Mouse (Mus musculus): ENCODE measurements around the gene Catsperd.

Gene Catsperd

GRCm38 (mm10) chr17:56627530-56628277 is at the start of gene Catsperd:
Gene Catsperd, plus strand, starts transcription at chr17:56628143.
- no peak for DNase-seq (ENCODE audit: low spot score in 2 of 2)

GRCm38 (mm10) chr17:56583071-56583470 is 44.9 kb upstream of the Catsperd start:
- DNase-seq (ENCODE audit: low spot score in 2 of 2), result no peak

- DNase-seq (ENCODE audit: low spot score in 2 of 2), result peak in 1 of 2 experiments; percentile 32
These were observed 44.2 kb upstream of the Catsperd start for GRCm38 (mm10) chr17:56583611-56584256.

- peak; percentile 98 to 99 for DNase-seq (ENCODE audit: low spot score in 2 of 2)
These were observed 43.4 kb upstream of the Catsperd start, which contains the start of the genes Safb2 and Safb for GRCm38 (mm10) chr17:56584257-56585130. Gene Safb2, minus strand, starts transcription at chr17:56584585. Gene Safb, plus strand, starts transcription at chr17:56584825.

- peak; percentile 39 to 52 for DNase-seq (ENCODE audit: low spot score in 2 of 2)
These were observed 42.6 kb upstream of the Catsperd start for GRCm38 (mm10) chr17:56585171-56585821.

- no peak for DNase-seq (ENCODE audit: low spot score in 2 of 2)
These were observed 40.2 kb upstream of the Catsperd start for GRCm38 (mm10) chr17:56587773-56588172.

- no peak for DNase-seq (ENCODE audit: low spot score in 2 of 2)
These were observed 39.0 kb upstream of the Catsperd start for GRCm38 (mm10) chr17:56588921-56589320.

- DNase-seq (ENCODE audit: low spot score in 2 of 2), result no peak
These were observed 35.4 kb upstream of the Catsperd start for GRCm38 (mm10) chr17:56592553-56592952.

- DNase-seq (ENCODE audit: low spot score in 2 of 2), result no peak
These were observed 34.2 kb upstream of the Catsperd start for GRCm38 (mm10) chr17:56593527-56594271.

- no peak for DNase-seq (ENCODE audit: low spot score in 2 of 2)
These were observed 24.5 kb upstream of the Catsperd start for GRCm38 (mm10) chr17:56603186-56604069.

GRCm38 (mm10) chr17:56604070-56604380 is 23.9 kb upstream of the Catsperd start:
- no peak for DNase-seq (ENCODE audit: low spot score in 2 of 2)

- DNase-seq (ENCODE audit: low spot score in 2 of 2), result no peak
These were observed 23.5 kb upstream of the Catsperd start for GRCm38 (mm10) chr17:56604422-56604821.

- no peak for DNase-seq (ENCODE audit: low spot score in 2 of 2)
These were observed 22.5 kb upstream of the Catsperd start for GRCm38 (mm10) chr17:56605431-56605830.

GRCm38 (mm10) chr17:56607521-56608062 is 20.4 kb upstream of the Catsperd start:
- DNase-seq (ENCODE audit: low spot score in 2 of 2), result no peak

- DNase-seq (ENCODE audit: low spot score in 2 of 2), result no peak
These were observed 19.2 kb upstream of the Catsperd start for GRCm38 (mm10) chr17:56608699-56609098.

GRCm38 (mm10) chr17:56609452-56610171 is 18.3 kb upstream of the Catsperd start, which contains the start of gene 2410015M20Rik:
Gene 2410015M20Rik, minus strand, starts transcription at chr17:56609771.
- DNase-seq (ENCODE audit: low spot score in 2 of 2), result peak; percentile 83 to 90

GRCm38 (mm10) chr17:56611323-56611722 is 16.6 kb upstream of the Catsperd start:
- no peak for DNase-seq (ENCODE audit: low spot score in 2 of 2)

GRCm38 (mm10) chr17:56611861-56612564 is 15.9 kb upstream of the Catsperd start:
- DNase-seq (ENCODE audit: low spot score in 2 of 2), result peak; percentile 31 to 38
